Mouse (Mus musculus) heart, embryonic 10.5 days (tissue): ENCODE measurements at regions not wholly inside any gene's neighbourhood (a gene's known extent, or its start where the extent isn't known, plus 50 kb on each side); places are given as distances from the start of the nearest gene placed in this dataset.

ENCODE experiments used
- DNase-seq: peaks from one replicate; pipeline ENCODE4 v3.0.0-alpha.2; 2017; ENCODE audit warnings: low spot score
- H3K27ac ChIP-seq: fragments of 300-500 bp; sonication (generic); 2 replicates; pipeline ENCODE4 v1.5.1; 2016; ENCODE audit warnings: mild to moderate bottlenecking
- H3K27me3 ChIP-seq: fragments of 300-500 bp; sonication (generic); 2 replicates; pipeline ENCODE4 v1.6.1; 2016; ENCODE audit warnings: mild to moderate bottlenecking; ENCODE audit not compliant: poor library complexity, insufficient read depth, severe bottlenecking
- H3K36me3 ChIP-seq: fragments of 300-500 bp; sonication (generic); 2 replicates; pipeline ENCODE4 v1.6.1; 2016; ENCODE audit warnings: mild to moderate bottlenecking, moderate library complexity
- H3K4me1 ChIP-seq: fragments of 300-500 bp; sonication (generic); 2 replicates; pipeline ENCODE4 v1.6.1; 2016; ENCODE audit warnings: mild to moderate bottlenecking
- H3K4me3 ChIP-seq: fragments of 300-500 bp; sonication (generic); 2 replicates; pipeline ENCODE4 v1.5.1; 2016; ENCODE audit warnings: mild to moderate bottlenecking, moderate library complexity
- H3K9me3 ChIP-seq: fragments of 300-500 bp; sonication (generic); 2 replicates; pipeline ENCODE4 v1.6.1; 2016; ENCODE audit warnings: mild to moderate bottlenecking, moderate library complexity
- WGBS: fragments of 180-500 bp; shearing (Covaris S2); methylation state at CpG from one replicate; pipeline ENCODE4 v1.1.7; 2016; 5-methylcytosine and 5-hydroxymethylcytosine counted together

DNA sequence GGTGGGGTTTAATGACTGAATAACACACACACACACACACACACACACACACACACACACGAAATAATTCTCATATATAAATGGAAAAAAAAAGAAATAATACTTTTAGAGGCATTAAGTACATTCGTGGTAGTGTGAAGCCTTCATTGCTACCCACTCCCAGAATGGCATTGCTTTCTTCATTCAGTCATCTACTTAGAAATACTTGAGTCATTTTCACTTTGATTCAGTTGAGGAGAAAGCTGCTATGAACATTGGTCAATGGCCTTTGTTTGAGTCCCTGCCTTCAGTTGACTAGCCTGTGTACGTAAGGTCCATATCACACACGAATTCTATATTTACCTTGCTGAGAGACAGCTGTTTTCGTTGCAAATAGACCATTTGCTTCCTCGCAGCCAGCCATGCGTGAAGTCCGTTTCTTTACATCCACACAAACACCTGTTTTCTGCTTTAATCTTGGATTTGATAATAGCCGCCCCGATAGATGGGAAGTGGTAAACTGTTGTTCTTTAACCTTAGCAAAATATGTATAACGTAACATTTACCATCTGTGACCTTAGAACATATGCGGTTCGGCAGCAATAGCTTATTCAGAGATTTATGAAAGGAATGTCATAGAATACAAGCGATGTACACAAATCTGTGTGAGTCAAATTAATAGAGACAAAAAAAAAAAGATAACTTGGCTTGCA is 72.3 kb upstream of the Cpm start:
- H3K4me3 ChIP-seq: no peak overlapping the region
- H3K9me3 ChIP-seq: no peaks in the 10 kb centered on the region
- 0 out of 2 replicates have a peak, but pooled peaks cover 5% of the 10 kb centered on the region for H3K27me3 ChIP-seq
- DNase-seq: no peak
- no peak overlapping the region for H3K27ac ChIP-seq
- H3K36me3 ChIP-seq: no peaks in the 10 kb centered on the region
- 81% methylated on average over 14 of the region's 14 CpGs for WGBS
- H3K4me1 ChIP-seq: peaks cover 2% of the 10 kb centered on the region; the same call in 1 of the 2 replicates

DNA sequence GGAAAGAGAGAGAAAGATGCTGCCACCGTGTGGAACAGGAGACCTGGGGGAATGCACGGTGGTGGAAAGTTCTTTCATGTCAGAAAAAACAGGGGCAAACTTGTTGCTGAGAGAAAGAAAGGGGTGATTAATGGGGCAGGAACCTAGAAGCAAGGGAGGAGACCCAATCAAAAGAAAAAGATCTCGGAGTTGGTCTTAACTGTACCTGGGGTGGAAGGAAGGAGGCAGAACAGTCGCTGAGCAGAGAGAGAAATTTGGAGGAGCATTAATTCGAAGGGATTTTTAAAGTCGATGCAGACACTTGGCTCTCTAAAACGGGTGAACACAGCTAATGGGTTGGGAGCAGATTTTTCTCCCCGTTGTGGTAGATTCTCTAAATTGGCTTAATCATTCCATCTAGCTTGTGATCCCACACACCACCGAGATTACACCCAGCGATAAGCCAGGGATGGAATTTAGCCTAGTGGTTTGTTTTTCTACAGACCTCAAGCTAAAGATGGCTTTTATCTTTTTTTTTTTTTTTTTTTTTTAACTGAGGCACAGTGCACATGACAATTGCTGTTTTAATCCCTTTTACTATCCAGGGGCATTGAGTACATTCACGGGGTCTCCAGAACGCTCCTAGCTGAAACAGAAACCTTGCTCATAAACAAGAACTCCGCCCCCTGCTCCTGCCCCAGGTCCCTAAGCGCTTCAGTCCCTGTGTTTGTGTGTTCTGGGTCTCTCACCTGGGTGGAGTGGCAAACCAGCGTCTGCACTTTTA is 73.1 kb upstream of the Cpm start:
- no peak overlapping the region for H3K27ac ChIP-seq
- peaks cover 2% of the 10 kb centered on the region; the same call in 1 of the 2 replicates for H3K4me1 ChIP-seq

DNA sequence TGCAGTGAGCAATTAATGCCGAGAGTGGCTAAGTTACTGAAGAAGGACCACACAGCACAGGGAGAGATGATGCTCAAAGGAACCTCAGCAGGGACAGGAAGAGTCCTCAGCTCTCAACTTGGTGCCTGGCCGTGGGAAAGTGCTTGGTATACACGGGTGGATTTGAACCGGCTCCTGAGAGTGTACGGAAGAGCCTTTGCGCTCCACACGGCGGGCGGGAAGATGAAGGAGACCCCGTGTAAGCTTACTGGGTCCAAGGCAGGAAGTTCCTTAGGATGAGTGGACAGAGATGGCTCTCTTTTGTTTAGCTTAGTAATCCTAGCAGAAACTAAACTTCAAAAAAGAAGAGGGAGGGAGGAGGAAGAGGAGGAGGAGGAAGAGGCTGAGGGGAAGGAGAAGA is 73.8 kb upstream of the Cpm start:
- Histone ChIP-seq H3K27me3 (0 out of 2 replicates have a peak, but pooled peaks cover 5% of the 10 kb centered on the region), H3K27ac (no peak overlapping the region), H3K36me3 (no peaks in the 10 kb centered on the region), H3K4me3 (no peak overlapping the region), H3K4me1 (no peaks in the 10 kb centered on the region), H3K9me3 (no peaks in the 10 kb centered on the region)
- WGBS: 78% methylated on average over 10 of the region's 10 CpGs
- DNase-seq: no peak

More for the DNA sequence above, 73.1 kb upstream of the Cpm start:
- no peak for DNase-seq
- Histone ChIP-seq H3K36me3 (no peaks in the 10 kb centered on the region), H3K27me3 (0 out of 2 replicates have a peak, but pooled peaks cover 5% of the 10 kb centered on the region), H3K9me3 (no peaks in the 10 kb centered on the region), H3K4me3 (no peak overlapping the region)
- WGBS: 44% methylated on average over 15 of the region's 15 CpGs

DNA sequence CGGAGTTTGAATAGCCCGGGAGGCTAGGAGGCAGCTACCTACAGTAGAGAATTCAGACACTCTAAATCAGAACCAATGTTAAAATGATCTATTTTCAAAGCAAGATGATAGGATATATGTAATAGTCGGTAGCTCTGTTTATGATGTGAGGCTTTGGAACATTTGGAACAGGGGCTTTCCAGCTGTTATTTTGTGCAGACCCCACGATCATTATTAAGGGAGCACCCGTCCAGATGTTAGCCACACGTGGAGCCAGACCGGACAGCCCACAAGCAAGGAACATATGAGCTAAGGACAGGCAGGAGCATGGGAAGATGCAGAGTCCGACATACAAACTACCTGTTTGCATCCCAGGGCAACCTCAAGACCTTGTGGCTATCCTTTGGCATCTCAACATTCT is 74.3 kb upstream of the Cpm start:
- WGBS: 87% methylated on average over 8 of the region's 8 CpGs
- Histone ChIP-seq H3K27me3 (0 out of 2 replicates have a peak, but pooled peaks cover 5% of the 10 kb centered on the region), H3K36me3 (no peaks in the 10 kb centered on the region), H3K4me3 (no peak overlapping the region), H3K27ac (no peak overlapping the region), H3K9me3 (no peaks in the 10 kb centered on the region), H3K4me1 (no peaks in the 10 kb centered on the region)
- DNase-seq: no peak

DNA sequence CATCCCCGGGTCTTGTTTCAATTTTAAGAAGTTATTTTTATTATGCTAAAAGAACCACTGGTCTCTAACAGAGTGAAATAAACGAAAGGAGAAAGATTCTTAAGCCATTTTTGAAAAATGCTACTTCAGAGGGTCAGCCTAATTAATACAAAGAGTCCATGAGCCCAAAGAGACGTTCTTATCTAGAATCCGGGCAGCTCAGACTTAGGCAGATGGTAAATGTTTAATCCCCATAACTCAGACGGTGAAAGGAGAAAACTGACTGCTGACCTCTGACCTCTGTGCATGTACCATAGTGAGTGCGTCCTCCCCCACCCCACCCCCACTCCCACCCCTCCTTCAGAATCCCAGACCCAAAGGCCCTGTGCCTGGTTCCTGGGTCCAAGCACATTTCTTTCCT is 74.8 kb upstream of the Cpm start:
- WGBS: 55% methylated on average over 6 of the region's 6 CpGs

DNA sequence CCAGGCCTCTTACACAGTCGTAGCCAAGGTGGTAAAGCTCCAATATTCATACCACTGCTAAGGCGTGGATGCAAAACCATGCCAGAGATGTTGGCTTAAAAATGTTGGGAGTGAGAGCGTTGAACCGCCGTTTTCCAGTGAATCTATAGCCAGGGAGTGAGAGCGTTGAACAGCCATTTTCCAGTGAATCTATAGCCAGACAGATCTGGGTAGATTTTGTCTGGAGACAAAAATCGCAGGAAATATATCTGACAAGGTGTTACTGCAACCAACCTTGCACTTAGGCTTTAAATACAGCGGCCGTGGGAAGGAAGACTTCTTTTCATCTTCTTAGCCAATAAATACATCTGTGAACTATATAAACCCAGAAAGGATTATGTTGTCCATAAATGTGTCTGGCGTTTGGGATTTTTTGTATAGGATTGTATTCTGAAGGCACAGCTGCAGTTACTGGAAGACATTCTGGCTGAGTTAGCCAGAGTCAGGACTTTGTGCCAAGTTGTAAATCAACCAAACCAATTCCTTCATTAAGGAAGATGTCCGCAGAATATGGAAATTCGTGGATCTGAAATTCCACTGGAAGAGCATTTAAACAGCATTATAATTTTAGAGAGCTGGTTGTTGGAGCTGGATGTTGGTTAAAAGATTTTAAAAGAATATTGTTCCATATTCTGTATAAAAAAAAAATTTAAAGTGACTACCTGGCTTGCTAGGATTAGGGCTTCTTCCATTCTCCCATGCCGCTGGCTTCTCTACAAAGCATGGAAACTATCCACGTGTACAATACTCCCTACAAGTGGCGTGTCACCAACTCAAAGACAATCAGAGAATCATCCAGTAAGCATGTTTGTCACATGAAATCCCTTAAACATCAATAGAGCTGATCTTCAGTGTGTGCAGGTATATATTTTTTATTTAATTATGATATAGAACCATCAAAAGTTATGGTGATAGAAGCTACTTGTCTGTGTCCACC is 75.8 kb upstream of the Cpm start:
- 88% methylated on average over 15 of the region's 15 CpGs for WGBS
- no peak for DNase-seq

More for the DNA sequence above, 74.8 kb upstream of the Cpm start:
- Histone ChIP-seq H3K27ac (no peak overlapping the region), H3K9me3 (no peaks in the 10 kb centered on the region), H3K36me3 (no peaks in the 10 kb centered on the region), H3K4me1 (no peaks in the 10 kb centered on the region), H3K4me3 (no peak overlapping the region), H3K27me3 (0 out of 2 replicates have a peak, but pooled peaks cover 5% of the 10 kb centered on the region)
- DNase-seq: no peak

DNA sequence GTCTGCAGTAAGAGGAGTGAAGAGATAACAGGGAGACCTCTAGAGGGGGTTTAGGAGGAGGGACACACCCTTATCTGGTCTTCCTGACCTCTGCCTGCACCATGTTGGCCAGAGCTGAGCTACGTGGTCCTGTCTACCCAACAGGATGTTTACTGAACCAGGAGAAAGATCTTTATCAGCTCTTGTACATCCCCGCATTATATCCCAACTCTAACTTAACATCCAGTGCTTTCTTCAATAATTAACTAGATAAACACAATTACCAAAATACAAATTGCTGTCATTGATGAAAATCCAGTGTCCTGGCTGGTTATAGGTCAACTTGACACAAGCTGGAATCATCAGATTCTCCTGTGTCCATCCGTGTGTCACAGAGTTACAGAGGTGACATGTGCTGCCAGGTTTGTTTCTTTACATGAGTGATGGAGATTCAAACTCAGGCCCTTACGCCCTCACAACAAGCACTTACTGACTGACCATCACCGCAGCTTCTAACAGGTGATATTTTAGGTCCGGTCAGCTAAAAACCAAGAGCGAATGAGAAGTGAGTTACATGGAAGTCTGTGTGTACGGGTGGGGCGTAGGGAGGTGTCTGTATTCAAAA is 77.1 kb upstream of the Cpm start:
- no peak overlapping the region for H3K27ac ChIP-seq
- 0 out of 2 replicates have a peak, but pooled peaks cover 5% of the 10 kb centered on the region for H3K27me3 ChIP-seq
- no peak for DNase-seq
- 82% methylated on average over 9 of the region's 9 CpGs for WGBS
- no peaks in the 10 kb centered on the region for H3K36me3 ChIP-seq
- no peaks in the 10 kb centered on the region for H3K4me1 ChIP-seq
- no peaks in the 10 kb centered on the region for H3K9me3 ChIP-seq
- H3K4me3 ChIP-seq: no peak overlapping the region

More for the DNA sequence above, 75.8 kb upstream of the Cpm start:
- H3K4me3 ChIP-seq: no peak overlapping the region
- 0 out of 2 replicates have a peak, but pooled peaks cover 5% of the 10 kb centered on the region for H3K27me3 ChIP-seq
- H3K36me3 ChIP-seq: no peaks in the 10 kb centered on the region
- H3K9me3 ChIP-seq: no peaks in the 10 kb centered on the region
- H3K4me1 ChIP-seq: no peaks in the 10 kb centered on the region
- no peak overlapping the region for H3K27ac ChIP-seq

DNA sequence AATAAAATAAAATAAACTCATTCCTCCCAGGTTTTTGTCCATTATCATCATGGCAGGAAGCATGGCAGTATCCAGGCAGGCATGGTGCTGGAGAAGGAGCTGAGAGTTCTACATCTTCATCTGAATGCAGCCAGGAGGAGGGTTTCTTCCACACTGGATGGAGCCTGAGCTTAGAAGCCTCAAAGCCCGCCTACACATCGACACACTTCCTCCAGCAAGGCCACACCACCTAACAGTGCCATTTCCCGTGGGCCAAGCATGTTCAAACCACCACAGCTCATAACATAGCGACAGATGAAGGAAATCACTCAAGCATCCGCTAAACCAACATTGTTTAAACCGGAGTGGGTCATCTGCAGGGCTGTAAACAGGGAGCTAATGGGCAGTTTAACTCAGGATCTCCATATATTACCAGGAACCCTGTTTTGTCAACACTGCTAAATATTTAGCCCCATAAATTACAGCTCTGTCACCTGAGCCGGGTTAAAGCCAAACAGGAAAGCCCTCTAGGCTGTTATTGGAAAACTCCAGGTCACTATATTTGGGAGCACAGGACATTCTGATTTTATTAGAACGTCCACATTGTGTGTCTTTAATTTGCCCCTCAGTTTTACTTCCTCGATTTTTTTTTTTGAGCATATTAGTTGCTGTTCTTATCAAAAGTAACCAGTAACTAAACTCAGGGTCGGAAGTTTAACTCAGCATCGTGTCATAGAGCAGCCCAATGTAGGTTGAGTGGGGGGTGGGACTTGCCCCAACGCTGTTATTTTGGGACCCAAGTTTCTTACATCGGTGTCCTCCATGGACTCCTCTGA is 77.9 kb upstream of the Cpm start:
- H3K9me3 ChIP-seq: no peaks in the 10 kb centered on the region
- H3K27me3 ChIP-seq: 0 out of 2 replicates have a peak, but pooled peaks cover 5% of the 10 kb centered on the region
- no peaks in the 10 kb centered on the region for H3K4me1 ChIP-seq
- no peak for DNase-seq
- no peak overlapping the region for H3K4me3 ChIP-seq
- H3K36me3 ChIP-seq: no peaks in the 10 kb centered on the region
- no peak overlapping the region for H3K27ac ChIP-seq
- 80% methylated on average over 13 of the region's 13 CpGs for WGBS

DNA sequence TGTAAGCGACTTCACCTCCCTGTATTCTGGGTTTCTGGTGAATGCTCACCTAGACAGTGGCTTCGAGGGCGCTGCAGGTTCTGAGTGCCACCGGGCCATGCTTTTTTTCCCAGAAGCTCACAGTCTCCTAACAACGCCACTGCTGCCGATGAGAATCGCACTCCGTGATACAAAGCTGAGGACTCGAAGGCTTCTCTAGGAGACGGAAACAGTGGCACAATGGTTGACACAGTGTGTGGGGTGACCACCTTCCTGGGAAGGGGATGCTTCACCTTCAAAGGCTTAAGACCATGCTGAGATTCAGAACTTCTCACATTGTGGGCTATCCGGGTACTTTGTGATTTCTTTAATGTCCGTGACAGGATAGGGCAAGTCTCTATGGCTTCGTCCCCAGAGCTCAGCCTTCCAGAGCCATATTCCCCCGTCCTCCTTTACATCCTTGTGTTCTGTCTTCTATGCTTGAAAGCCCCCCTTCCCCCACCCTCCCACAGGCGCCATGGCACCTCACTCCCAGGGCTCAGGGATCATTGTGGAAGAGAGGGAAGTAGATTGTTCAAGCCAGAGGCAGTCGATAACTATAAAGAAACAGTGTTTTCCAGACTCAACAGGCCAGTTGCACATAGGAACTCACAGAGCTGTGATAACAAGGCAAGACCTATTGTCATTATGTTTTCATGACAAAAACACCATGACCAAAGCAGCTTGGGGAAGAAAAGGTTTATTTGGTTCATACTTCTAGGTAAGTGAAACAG is 79.3 kb upstream of the Cpm start:
- no peak overlapping the region for H3K27ac ChIP-seq
- H3K9me3 ChIP-seq: no peaks in the 10 kb centered on the region
- 89% methylated on average over 16 of the region's 16 CpGs for WGBS
- no peak for DNase-seq
- no peak overlapping the region for H3K4me3 ChIP-seq
- H3K27me3 ChIP-seq: no peaks in the 10 kb centered on the region
- no peaks in the 10 kb centered on the region for H3K36me3 ChIP-seq
- H3K4me1 ChIP-seq: no peaks in the 10 kb centered on the region

DNA sequence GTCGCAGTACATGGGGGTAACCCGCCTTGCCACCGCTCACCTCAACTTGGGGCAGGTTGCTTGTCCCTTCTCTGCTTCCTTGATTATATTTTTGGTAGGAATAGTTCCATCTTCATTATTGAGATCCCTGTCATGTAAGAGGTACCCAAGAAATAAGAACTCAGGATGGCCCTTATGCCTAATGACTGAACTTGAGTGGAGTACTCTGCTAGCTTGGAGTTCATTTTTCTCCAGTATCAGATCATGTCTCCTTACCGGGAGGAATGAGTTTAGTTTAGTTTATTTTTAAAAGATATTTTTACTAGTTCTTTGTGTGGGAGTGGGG is 79.8 kb upstream of the Cpm start:
- Histone ChIP-seq H3K4me3 (no peak overlapping the region), H3K27ac (no peak overlapping the region), H3K27me3 (no peaks in the 10 kb centered on the region), H3K9me3 (no peaks in the 10 kb centered on the region), H3K4me1 (no peaks in the 10 kb centered on the region), H3K36me3 (no peaks in the 10 kb centered on the region)
- DNase-seq: no peak
- WGBS: 93% methylated on average over 4 of the region's 4 CpGs

DNA sequence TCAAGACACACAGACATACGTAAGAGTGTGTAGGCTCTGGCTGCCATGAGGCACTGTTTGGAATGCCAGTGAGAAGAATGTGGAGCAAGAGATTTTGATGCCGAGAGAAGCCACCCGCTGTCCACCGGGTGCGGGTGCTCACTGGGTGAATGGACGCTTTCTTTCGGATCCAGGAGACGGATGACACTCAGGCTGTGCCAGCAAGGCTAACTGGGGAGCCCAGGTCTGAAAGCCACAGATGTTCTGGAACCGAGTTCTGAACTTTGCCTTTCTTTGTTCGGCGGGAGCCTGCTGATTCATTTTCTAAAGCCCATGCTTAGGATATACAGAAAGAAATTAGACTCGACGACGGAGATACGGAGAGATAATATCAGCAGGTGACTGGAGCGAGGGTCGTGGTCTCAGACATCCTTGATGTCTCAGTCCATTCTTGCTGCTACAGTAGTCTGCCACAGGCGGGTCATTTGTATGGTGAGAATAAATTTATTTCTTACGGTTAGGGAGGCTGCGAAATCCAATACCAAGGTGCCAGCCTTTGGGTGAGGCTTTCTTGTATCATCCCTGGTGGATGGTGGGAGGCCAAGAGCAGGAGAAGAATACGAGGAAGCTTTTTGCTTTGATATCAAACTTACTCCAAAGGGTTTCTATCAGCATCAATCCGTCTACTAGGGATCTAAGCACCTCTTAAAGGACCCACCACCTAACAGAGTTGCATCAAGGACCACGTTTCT is 80.4 kb upstream of the Cpm start:
- Histone ChIP-seq H3K9me3 (no peaks in the 10 kb centered on the region), H3K4me3 (no peak overlapping the region), H3K4me1 (no peaks in the 10 kb centered on the region), H3K27ac (no peak overlapping the region), H3K27me3 (no peaks in the 10 kb centered on the region), H3K36me3 (no peaks in the 10 kb centered on the region)
- no peak for DNase-seq
- WGBS: 87% methylated on average over 23 of the region's 23 CpGs
